Mouse (Mus musculus): ENCODE measurements around the gene Adat1. TPM values are rescaled to one million over a fixed set of nuclear protein-coding genes. Genes with fewer than 3 reads are reported as not detected.

The Adat1 gene
- total and polyA plus RNA-seq, 2 experiments from 2014 or later: 4.3 to 4.5 TPM

GRCm38 (mm10) chr8:111951936-111952335, 40.2 kb downstream of the Adat1 start:
- H3K27me3 ChIP-seq (ENCODE audit: insufficient read depth, low read length): no peaks in the 10 kb centered on the region
- no peak for ATAC-seq
- no peak overlapping the region for H3K9ac ChIP-seq
- H3K36me3 ChIP-seq (ENCODE audit: insufficient read depth): peaks cover 59% of the 10 kb centered on the region
- no peak for DNase-seq
- H3K9me3 ChIP-seq (ENCODE audit: low read length): no peaks in the 10 kb centered on the region
- 92% methylated on average over 5 of the region's 5 CpGs for WGBS
- H3K4me1 ChIP-seq (ENCODE audit: insufficient read depth): no peaks in the 10 kb centered on the region
- no peak overlapping the region for H3K4me3 ChIP-seq (ENCODE audit: low read depth, low read length)
- TF ChIP-seq CTCF (IDR thresholded peaks at IDR 0.05; ENCODE audit: low read depth): no peak
- no peak overlapping the region for H3K27ac ChIP-seq (ENCODE audit: low read depth, low read length)
- no peak overlapping the region for H3K4me2 ChIP-seq (ENCODE audit: low read depth)

GRCm38 (mm10) chr8:111951317-111951716, 40.8 kb downstream of the Adat1 start:
- H3K4me2 ChIP-seq (ENCODE audit: low read depth): no peak overlapping the region
- no peak overlapping the region for H3K27ac ChIP-seq (ENCODE audit: low read depth, low read length)
- H3K9ac ChIP-seq: no peak overlapping the region
- H3K4me3 ChIP-seq (ENCODE audit: low read depth, low read length): no peak overlapping the region
- DNase-seq (no peak), ATAC-seq (no peak)
- TF ChIP-seq CTCF (IDR thresholded peaks at IDR 0.05; ENCODE audit: low read depth): no peak
- peaks cover 59% of the 10 kb centered on the region for H3K36me3 ChIP-seq (ENCODE audit: insufficient read depth)
- 96% methylated on average over 7 of the region's 7 CpGs for WGBS
- H3K4me1 ChIP-seq (ENCODE audit: insufficient read depth): no peaks in the 10 kb centered on the region
- H3K27me3 ChIP-seq (ENCODE audit: insufficient read depth, low read length): no peaks in the 10 kb centered on the region
- H3K9me3 ChIP-seq (ENCODE audit: low read length): no peaks in the 10 kb centered on the region

- H3K9me3 ChIP-seq (ENCODE audit: low read length): no peaks in the 10 kb centered on the region
- H3K9ac ChIP-seq: no peak overlapping the region
- no peak overlapping the region for H3K4me2 ChIP-seq (ENCODE audit: low read depth)
- H3K27me3 ChIP-seq (ENCODE audit: insufficient read depth, low read length): no peaks in the 10 kb centered on the region
- DNase-seq: no peak
- peaks cover 62% of the 10 kb centered on the region for H3K36me3 ChIP-seq (ENCODE audit: insufficient read depth)
- H3K4me3 ChIP-seq (ENCODE audit: low read depth, low read length): no peak overlapping the region
- no peaks in the 10 kb centered on the region for H3K4me1 ChIP-seq (ENCODE audit: insufficient read depth)
- no peak for TF ChIP-seq CTCF (IDR thresholded peaks at IDR 0.05; ENCODE audit: low read depth)
- H3K27ac ChIP-seq (ENCODE audit: low read depth, low read length): no peak overlapping the region
- no peak for ATAC-seq
- 87% methylated on average over 3 of the region's 3 CpGs for WGBS
Observed at GRCm38 (mm10) chr8:111950846-111951245, 41.3 kb downstream of the Adat1 start.

- H3K27ac ChIP-seq (ENCODE audit: low read depth, low read length): no peak overlapping the region
- DNase-seq: no peak
- no peaks in the 10 kb centered on the region for H3K4me1 ChIP-seq (ENCODE audit: insufficient read depth)
- H3K9me3 ChIP-seq (ENCODE audit: low read length): no peaks in the 10 kb centered on the region
- no peaks in the 10 kb centered on the region for H3K27me3 ChIP-seq (ENCODE audit: insufficient read depth, low read length)
- H3K4me3 ChIP-seq (ENCODE audit: low read depth, low read length): no peak overlapping the region
- H3K4me2 ChIP-seq (ENCODE audit: low read depth): no peak overlapping the region
- peaks cover 68% of the 10 kb centered on the region for H3K36me3 ChIP-seq (ENCODE audit: insufficient read depth)
- TF ChIP-seq CTCF (IDR thresholded peaks at IDR 0.05; ENCODE audit: low read depth): no peak
- no peak overlapping the region for H3K9ac ChIP-seq
- WGBS: 90% methylated on average over 8 of the region's 8 CpGs
- ATAC-seq: no peak
Observed at GRCm38 (mm10) chr8:111947954-111948353, 44.1 kb downstream of the Adat1 start.

GRCm38 (mm10) chr8:111947144-111947543, 45.0 kb downstream of the Adat1 start:
- no peak for DNase-seq
- Histone ChIP-seq H3K36me3 (ENCODE audit: insufficient read depth) (peaks cover 68% of the 10 kb centered on the region), H3K4me1 (ENCODE audit: insufficient read depth) (0 out of 2 replicates have a peak, but pooled peaks cover under 1% of the 10 kb centered on the region), H3K4me3 (ENCODE audit: low read depth, low read length) (no peak overlapping the region), H3K27ac (ENCODE audit: low read depth, low read length) (no peak overlapping the region), H3K4me2 (ENCODE audit: low read depth) (no peak overlapping the region), H3K27me3 (ENCODE audit: insufficient read depth, low read length) (no peaks in the 10 kb centered on the region), H3K9ac (no peak overlapping the region), H3K9me3 (ENCODE audit: low read length) (no peaks in the 10 kb centered on the region)
- WGBS: 94% methylated on average over 2 of the region's 2 CpGs
- no peak for TF ChIP-seq CTCF (IDR thresholded peaks at IDR 0.05; ENCODE audit: low read depth)
- no peak for ATAC-seq

GRCm38 (mm10) chr8:111943544-111943943, 48.6 kb downstream of the Adat1 start:
- no peak for TF ChIP-seq CTCF (IDR thresholded peaks at IDR 0.05; ENCODE audit: low read depth)
- no peaks in the 10 kb centered on the region for H3K9me3 ChIP-seq (ENCODE audit: low read length)
- ATAC-seq (no peak), DNase-seq (no peak)
- no peak overlapping the region for H3K9ac ChIP-seq
- no peak overlapping the region for H3K4me2 ChIP-seq (ENCODE audit: low read depth)
- H3K4me1 ChIP-seq (ENCODE audit: insufficient read depth): 0 out of 2 replicates have a peak, but pooled peaks cover 12% of the 10 kb centered on the region
- peaks cover 52% of the 10 kb centered on the region for H3K36me3 ChIP-seq (ENCODE audit: insufficient read depth)
- no peak overlapping the region for H3K4me3 ChIP-seq (ENCODE audit: low read depth, low read length)
- no peak overlapping the region for H3K27ac ChIP-seq (ENCODE audit: low read depth, low read length)
- no peaks in the 10 kb centered on the region for H3K27me3 ChIP-seq (ENCODE audit: insufficient read depth, low read length)
- WGBS: 83% methylated on average over 2 of the region's 2 CpGs

- TF ChIP-seq CTCF (IDR thresholded peaks at IDR 0.05; ENCODE audit: low read depth): no peak
- no peaks in the 10 kb centered on the region for H3K9me3 ChIP-seq (ENCODE audit: low read length)
- peak overlapping the region; percentile 74 for H3K27ac ChIP-seq (ENCODE audit: low read depth, low read length)
- no peaks in the 10 kb centered on the region for H3K27me3 ChIP-seq (ENCODE audit: insufficient read depth, low read length)
- H3K4me2 ChIP-seq (ENCODE audit: low read depth): peak overlapping the region; percentile 94
- H3K9ac ChIP-seq: peak overlapping the region; percentile 84
- ATAC-seq: peak; percentile 21; the same call in 1 of the 2 replicates
- no peak for DNase-seq
- peaks cover 31% of the 10 kb centered on the region for H3K36me3 ChIP-seq (ENCODE audit: insufficient read depth)
- WGBS: 2% methylated on average over 22 of the region's 23 CpGs
- 0 out of 2 replicates have a peak, but pooled peaks cover 12% of the 10 kb centered on the region for H3K4me1 ChIP-seq (ENCODE audit: insufficient read depth)
- H3K4me3 ChIP-seq (ENCODE audit: low read depth, low read length): peak overlapping the region; percentile 100
Observed at GRCm38 (mm10) chr8:111941101-111941454, 51.0 kb downstream of the Adat1 start.
